Mouse (Mus musculus) kidney, adult 2 months (tissue): Measurements from ENCODE around the gene Pla2g4f.

Source experiments
- CTCF ChIP-seq: fragments of 200-500 bp; conservative IDR thresholded peaks from 2 replicates; pipeline ENCODE4 v1.5.1; 2011; ENCODE audit warnings: low read depth, mild to moderate bottlenecking, control low read depth, low read length, moderate library complexity, mixed read lengths; ENCODE audit not compliant: insufficient read depth, insufficient read length
- POLR2A ChIP-seq: fragments of 200-500 bp; IDR thresholded peaks from one replicate; pipeline ENCODE4 v1.6.1; 2011; ENCODE audit warnings: low read depth, low read length, control low read depth

GRCm38 (mm10) chr2:120279961-120280360 lies 34.0 kb downstream of the Pla2g4f start:
- TF ChIP-seq CTCF (peak; percentile 82), POLR2A (no peak)
